Mouse (Mus musculus) megakaryocyte, embryonic 14.5 days (primary cell): ENCODE measurements around the gene Dscam.

Experiments used
- FLI1 ChIP-seq: IDR thresholded peaks from 2 replicates; pipeline ENCODE4 v1.6.1; 2012; ENCODE audit warnings: low read length, inconsistent platforms, mixed read lengths
- GATA1 ChIP-seq: IDR thresholded peaks from 3 replicates; pipeline ENCODE4 v1.6.1; 2012; ENCODE audit warnings: mixed read lengths, low read length, inconsistent platforms, borderline replicate concordance

GRCm38 (mm10) chr16:96846113-96846512, 324.4 kb downstream of the Dscam start:
- TF ChIP-seq GATA1 (no peak), FLI1 (no peak)
